Mouse (Mus musculus) spleen, adult 2 months (tissue): ENCODE results near the gene Nr2f1. TPM values are rescaled to one million over a fixed set of nuclear protein-coding genes. Genes with fewer than 3 reads are reported as not detected.

Experiments
- DNase-seq, 2 experiments: peaks; one replicate each; pipeline versions ENCODE4 v3.0.0 to v3.0.0-alpha.2; 2012 to 2021; ENCODE audit warnings: low spot score in 2 of 2, low read depth in 1 of 2
- H3K27ac ChIP-seq: fragments of 200-500 bp; 2 replicates; pipeline ENCODE4 v1.5.1; 2012; ENCODE audit warnings: low read length, inconsistent platforms; ENCODE audit not compliant: insufficient read depth
- H3K27me3 ChIP-seq: fragments of 200-500 bp; 2 replicates; pipeline ENCODE4 v1.6.1; 2012; ENCODE audit warnings: mild to moderate bottlenecking, moderate library complexity, low read length, inconsistent platforms; ENCODE audit not compliant: control insufficient read depth, insufficient read depth
- H3K36me3 ChIP-seq: fragments of 200-500 bp; 2 replicates; pipeline ENCODE4 v1.6.1; 2012; ENCODE audit warnings: mild to moderate bottlenecking, low read length, inconsistent platforms; ENCODE audit not compliant: control insufficient read depth, insufficient read depth
- H3K4me1 ChIP-seq: fragments of 200-500 bp; 2 replicates; pipeline ENCODE4 v1.6.1; 2011; ENCODE audit warnings: inconsistent platforms; ENCODE audit not compliant: control insufficient read depth, insufficient read depth, insufficient read length
- H3K4me3 ChIP-seq: fragments of 200-500 bp; 2 replicates; pipeline ENCODE4 v1.5.1; 2011; ENCODE audit warnings: mild to moderate bottlenecking, inconsistent platforms; ENCODE audit not compliant: insufficient read depth, insufficient read length; ENCODE audit errors: extremely low read depth
- CTCF ChIP-seq: fragments of 200-500 bp; IDR thresholded peaks from 2 replicates; pipeline ENCODE4 v1.5.1; 2011; ENCODE audit warnings: mild to moderate bottlenecking, inconsistent platforms; ENCODE audit not compliant: insufficient read depth, insufficient read length, insufficient replicate concordance; ENCODE audit errors: extremely low read depth
- POLR2A ChIP-seq: fragments of 200-500 bp; IDR thresholded peaks from 2 replicates; pipeline ENCODE4 v1.6.1; 2011; ENCODE audit warnings: low read depth, low read length, inconsistent platforms
- WGBS: fragments of 180-500 bp; shearing (Covaris S2); methylation state at CpG from one replicate; pipeline ENCODE4 v1.1.7; 2018; 5-methylcytosine and 5-hydroxymethylcytosine counted together
- polyA plus RNA-seq: library from polyadenylated mRNA; depleted of rRNA; stranded (reverse); fragments of >200 nt; gene quantifications from 2 replicates; pipeline ENCODE4 v1.2.3, GENCODE M21; 2012

Nr2f1 gene
- polyA plus RNA-seq, 1 experiment = 4.0 TPM

DNA sequence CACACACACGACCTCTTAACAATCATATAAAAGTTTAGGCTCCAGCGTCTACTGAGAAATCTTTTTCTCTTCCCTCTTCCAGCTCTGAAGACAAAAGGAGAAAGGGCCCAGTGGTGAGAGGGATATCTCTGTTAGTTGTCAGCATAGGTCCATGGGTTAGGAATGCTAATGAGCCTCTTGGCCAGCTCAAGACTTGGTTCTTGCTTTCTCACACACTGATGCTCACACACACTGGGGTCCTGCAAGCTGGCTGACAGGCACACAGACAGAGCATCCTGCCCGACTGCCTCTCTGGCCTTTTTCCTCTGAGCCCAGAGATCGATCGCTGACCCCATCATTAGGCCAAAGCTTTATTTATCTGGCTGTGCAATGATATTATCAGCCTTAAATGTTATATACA is 15.6 kb downstream of the Nr2f1 start:
- no peak for DNase-seq
- no peak overlapping the region for H3K27ac ChIP-seq
- peaks cover 32% of the 10 kb centered on the region for H3K27me3 ChIP-seq
- no peak overlapping the region for H3K4me3 ChIP-seq
- no peaks in the 10 kb centered on the region for H3K36me3 ChIP-seq
- TF ChIP-seq POLR2A (no peak), CTCF (no peak)
- H3K4me1 ChIP-seq = no peaks in the 10 kb centered on the region
- WGBS = 10% methylated on average over 5 of the region's 5 CpGs

DNA sequence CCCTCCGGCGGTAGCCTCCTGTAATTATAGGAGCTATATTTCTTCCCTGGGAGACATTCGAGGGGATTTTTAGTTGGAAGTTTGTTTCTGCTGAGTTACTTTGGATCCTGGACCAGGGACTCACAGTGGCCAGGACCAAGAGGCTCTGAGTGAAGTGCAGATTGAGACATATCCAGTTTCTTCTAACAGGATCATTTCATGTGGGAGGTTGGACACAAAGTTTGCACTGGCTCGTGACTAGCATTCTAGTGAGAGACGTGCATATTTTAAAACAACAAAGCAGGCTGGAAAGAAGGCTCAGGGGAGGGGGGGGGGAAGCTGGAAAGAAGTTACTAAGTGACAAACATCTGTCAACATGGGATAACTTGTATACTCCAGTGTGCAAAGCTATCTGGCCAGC is 16.6 kb downstream of the Nr2f1 start:
- 10% methylated on average over 5 of the region's 5 CpGs for WGBS
- H3K27me3 ChIP-seq = peaks cover 32% of the 10 kb centered on the region
- TF ChIP-seq POLR2A = no peak
- no peak for TF ChIP-seq CTCF

GRCm38 (mm10) chr13:78181930-78182558 is 17.5 kb downstream of the Nr2f1 start:
- Histone ChIP-seq H3K36me3 (no peaks in the 10 kb centered on the region), H3K27me3 (peaks cover 31% of the 10 kb centered on the region), H3K4me3 (no peak overlapping the region), H3K4me1 (no peaks in the 10 kb centered on the region), H3K27ac (no peak overlapping the region)
- TF ChIP-seq POLR2A = no peak
- TF ChIP-seq CTCF = no peak
- no peak for DNase-seq
- 10% methylated on average over 13 of the region's 14 CpGs for WGBS

More for the DNA sequence above, 16.6 kb downstream of the Nr2f1 start:
- DNase-seq = no peak
- Histone ChIP-seq H3K4me1 (no peaks in the 10 kb centered on the region), H3K4me3 (no peak overlapping the region), H3K36me3 (no peaks in the 10 kb centered on the region), H3K27ac (no peak overlapping the region)

DNA sequence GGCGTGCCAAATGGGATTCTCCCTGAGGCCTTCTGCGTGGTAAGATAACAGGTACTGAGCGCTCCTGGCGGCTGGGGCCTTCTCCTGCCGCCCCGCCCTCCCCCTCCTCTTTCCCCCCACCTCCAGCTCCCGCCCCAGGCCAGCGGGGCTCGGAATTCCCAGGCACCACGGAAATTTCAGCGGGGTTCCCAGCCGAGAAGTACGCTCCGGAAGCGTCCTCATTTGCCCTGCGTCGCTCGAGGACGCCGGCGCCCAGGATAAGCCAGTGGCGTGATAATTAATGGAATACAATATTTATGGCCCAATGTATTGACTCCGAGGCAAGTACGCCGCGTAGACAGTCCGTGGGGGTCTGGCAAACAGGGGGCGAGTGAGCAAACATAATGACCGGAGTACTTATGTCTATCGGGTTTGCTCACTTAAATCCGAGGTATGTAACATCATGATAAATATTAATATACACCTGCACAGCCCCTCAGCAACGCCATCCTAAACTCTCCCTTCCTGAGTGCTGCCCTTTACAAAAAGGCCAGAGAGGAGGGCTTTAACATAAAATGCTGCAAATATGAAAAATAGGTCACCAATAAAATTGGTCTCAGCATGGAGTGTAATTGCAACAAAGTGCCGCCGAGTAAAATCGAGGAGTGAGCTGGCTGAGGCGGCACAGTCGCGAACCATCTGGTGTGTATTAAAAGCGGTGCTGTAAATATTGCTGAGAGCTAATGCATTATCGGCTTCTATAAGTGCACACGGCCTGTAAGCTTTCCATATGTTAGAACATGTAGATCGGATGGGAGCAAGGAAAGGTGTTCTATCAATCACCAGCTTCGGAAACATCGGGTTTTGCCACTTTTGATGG is 18.3 kb downstream of the Nr2f1 start:
- H3K4me3 ChIP-seq = no peak overlapping the region
- no peaks in the 10 kb centered on the region for H3K4me1 ChIP-seq
- H3K27me3 ChIP-seq = peaks cover 30% of the 10 kb centered on the region

GRCm38 (mm10) chr13:78180261-78180660 is 19.3 kb downstream of the Nr2f1 start:
- no peak for DNase-seq
- 43% methylated on average over 3 of the region's 3 CpGs for WGBS
- H3K4me3 ChIP-seq = no peak overlapping the region
- TF ChIP-seq CTCF (no peak), POLR2A (no peak)
- H3K27me3 ChIP-seq = peaks cover 33% of the 10 kb centered on the region
- no peak overlapping the region for H3K27ac ChIP-seq
- no peaks in the 10 kb centered on the region for H3K36me3 ChIP-seq
- no peaks in the 10 kb centered on the region for H3K4me1 ChIP-seq

More for the DNA sequence above, 18.3 kb downstream of the Nr2f1 start:
- DNase-seq = no peak
- Histone ChIP-seq H3K36me3 (no peaks in the 10 kb centered on the region), H3K27ac (no peak overlapping the region)
- no peak for TF ChIP-seq POLR2A
- TF ChIP-seq CTCF = no peak
- WGBS = 9% methylated on average over 44 of the region's 44 CpGs

GRCm38 (mm10) chr13:78179312-78180097 is 20.1 kb downstream of the Nr2f1 start:
- H3K27ac ChIP-seq = no peak overlapping the region
- no peak overlapping the region for H3K4me3 ChIP-seq
- H3K4me1 ChIP-seq = no peaks in the 10 kb centered on the region
- no peak for DNase-seq
- WGBS = 9% methylated on average over 38 of the region's 38 CpGs
- H3K27me3 ChIP-seq = peaks cover 29% of the 10 kb centered on the region
- H3K36me3 ChIP-seq = no peaks in the 10 kb centered on the region
- no peak for TF ChIP-seq POLR2A
- no peak for TF ChIP-seq CTCF

GRCm38 (mm10) chr13:78178771-78179170 is 20.8 kb downstream of the Nr2f1 start:
- H3K4me3 ChIP-seq = no peak overlapping the region

More at GRCm38 (mm10) chr13:78178771-78179170, 20.8 kb downstream of the Nr2f1 start:
- no peak for TF ChIP-seq POLR2A
- no peak for TF ChIP-seq CTCF
- no peak for DNase-seq
- Histone ChIP-seq H3K4me1 (no peaks in the 10 kb centered on the region), H3K36me3 (no peaks in the 10 kb centered on the region), H3K27ac (no peak overlapping the region), H3K27me3 (peaks cover 26% of the 10 kb centered on the region)
- 15% methylated on average over 5 of the region's 5 CpGs for WGBS
